Mouse (Mus musculus) ES-Bruce4 (cell line): ENCODE measurements around the gene Rasgrf2.

Experiments used
- CTCF ChIP-seq: IDR thresholded peaks from one replicate; pipeline ENCODE4 v1.8.1; 2011; ENCODE audit warnings: low read depth, low read length
- POLR2A ChIP-seq: IDR thresholded peaks from one replicate; pipeline ENCODE4 v1.8.1; 2011; ENCODE audit warnings: low read length; ENCODE audit not compliant: insufficient read depth

GRCm38 (mm10) chr13:92041584-92042563, 89.6 kb downstream of the Rasgrf2 start:
- TF ChIP-seq POLR2A (no peak), CTCF (no peak)
